Mouse (Mus musculus): Measurements from ENCODE around the gene Fxyd7.
A peak's percentile ranks its signal among the peaks of the same experiment; 100 is the strongest.

GRCm38 (mm10) chr7:31034789-31035188, 16.5 kb downstream of the Fxyd7 start:
- TF ChIP-seq POLR2A (IDR thresholded peaks at IDR 0.05; ENCODE audit: low read depth, low read length) = no peak
- 0 out of 2 replicates have a peak, but pooled peaks have one; percentile 11 for TF ChIP-seq CTCF (IDR thresholded peaks at IDR 0.05; ENCODE audit: borderline replicate concordance, insufficient read depth, low read length)

All from embryonic fibroblast, embryonic 13.5 days (primary cell).